Mouse (Mus musculus): Measurements from ENCODE around the gene Phkb. TPM values are rescaled to one million over a fixed set of nuclear protein-coding genes. Genes with fewer than 3 reads are reported as not detected.

Gene Phkb
- polyA plus RNA-seq, 1 experiment, result 31.5 TPM

- DNase-seq (ENCODE audit: extremely low spot score in 1 of 2, low spot score in 1 of 2), result no peak
Observed at GRCm38 (mm10) chr8:85937343-85937742, 96.6 kb downstream of the Phkb start.

DNA sequence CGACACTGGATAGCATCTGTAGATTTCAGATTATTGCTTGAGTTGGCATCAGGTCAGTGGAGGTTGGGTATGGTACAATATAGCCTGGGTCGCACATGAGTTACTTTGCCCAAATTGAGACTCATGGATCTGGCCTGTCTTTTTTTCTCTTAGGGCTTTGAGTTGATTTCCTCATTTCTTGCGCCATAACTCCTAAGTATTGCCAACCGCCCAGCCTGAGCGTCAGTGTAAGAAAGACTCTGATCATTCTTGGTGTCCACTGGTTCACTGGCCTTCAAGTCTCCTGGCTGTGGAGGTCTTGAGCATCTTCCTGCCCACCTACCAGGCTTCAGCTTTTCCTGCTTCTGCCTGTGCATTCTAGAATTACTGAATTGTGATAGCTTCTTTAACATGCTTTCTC lies 104.1 kb downstream of the Phkb start:
- DNase-seq (ENCODE audit: extremely low spot score in 1 of 2, low spot score in 1 of 2), result no peak

- DNase-seq (ENCODE audit: extremely low spot score in 1 of 2, low spot score in 1 of 2), result no peak
Observed at GRCm38 (mm10) chr8:85958391-85958790, 117.6 kb downstream of the Phkb start.

GRCm38 (mm10) chr8:85959880-85960279 lies 119.1 kb downstream of the Phkb start:
- DNase-seq (ENCODE audit: extremely low spot score in 1 of 2, low spot score in 1 of 2), result no peak

GRCm38 (mm10) chr8:85977588-85978077 lies 136.9 kb downstream of the Phkb start:
- DNase-seq (ENCODE audit: extremely low spot score in 1 of 2, low spot score in 1 of 2), result no peak

GRCm38 (mm10) chr8:85992911-85993310 lies 152.2 kb downstream of the Phkb start:
- no peak for DNase-seq (ENCODE audit: extremely low spot score in 1 of 2, low spot score in 1 of 2)

GRCm38 (mm10) chr8:85993661-85994060 lies 152.9 kb downstream of the Phkb start:
- no peak for DNase-seq (ENCODE audit: extremely low spot score in 1 of 2, low spot score in 1 of 2)

- DNase-seq (ENCODE audit: extremely low spot score in 1 of 2, low spot score in 1 of 2), result no peak
Observed at GRCm38 (mm10) chr8:85995971-85996370, 155.2 kb downstream of the Phkb start.

GRCm38 (mm10) chr8:86006485-86006884 lies 165.7 kb downstream of the Phkb start:
- no peak for DNase-seq (ENCODE audit: extremely low spot score in 1 of 2, low spot score in 1 of 2)

DNA sequence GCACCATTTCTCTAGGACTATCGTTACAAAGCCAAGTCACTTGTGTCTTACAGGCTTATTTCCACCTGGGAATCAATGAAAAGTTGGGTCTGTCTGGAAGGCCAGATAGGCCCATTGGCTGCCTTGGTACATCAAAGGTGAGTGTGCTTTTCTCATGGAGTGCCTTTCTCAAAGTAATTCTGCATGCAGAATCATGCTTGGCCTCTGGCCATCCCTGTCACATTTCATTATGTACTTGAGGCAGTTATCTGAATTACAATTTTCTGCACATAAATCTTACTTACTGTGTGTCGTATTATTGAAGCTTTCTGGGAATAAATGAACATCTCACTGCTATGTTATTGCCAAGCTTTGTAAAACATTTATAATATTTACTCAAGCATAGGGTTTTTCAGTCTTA lies 176.0 kb downstream of the Phkb start:
- no peak for DNase-seq (ENCODE audit: extremely low spot score in 1 of 2, low spot score in 1 of 2)

GRCm38 (mm10) chr8:86028646-86029312 lies 188.0 kb downstream of the Phkb start:
- DNase-seq (ENCODE audit: extremely low spot score in 1 of 2, low spot score in 1 of 2), result peak; percentile 46 to 69

GRCm38 (mm10) chr8:86029451-86029850 lies 188.7 kb downstream of the Phkb start:
- no peak for DNase-seq (ENCODE audit: extremely low spot score in 1 of 2, low spot score in 1 of 2)

DNA sequence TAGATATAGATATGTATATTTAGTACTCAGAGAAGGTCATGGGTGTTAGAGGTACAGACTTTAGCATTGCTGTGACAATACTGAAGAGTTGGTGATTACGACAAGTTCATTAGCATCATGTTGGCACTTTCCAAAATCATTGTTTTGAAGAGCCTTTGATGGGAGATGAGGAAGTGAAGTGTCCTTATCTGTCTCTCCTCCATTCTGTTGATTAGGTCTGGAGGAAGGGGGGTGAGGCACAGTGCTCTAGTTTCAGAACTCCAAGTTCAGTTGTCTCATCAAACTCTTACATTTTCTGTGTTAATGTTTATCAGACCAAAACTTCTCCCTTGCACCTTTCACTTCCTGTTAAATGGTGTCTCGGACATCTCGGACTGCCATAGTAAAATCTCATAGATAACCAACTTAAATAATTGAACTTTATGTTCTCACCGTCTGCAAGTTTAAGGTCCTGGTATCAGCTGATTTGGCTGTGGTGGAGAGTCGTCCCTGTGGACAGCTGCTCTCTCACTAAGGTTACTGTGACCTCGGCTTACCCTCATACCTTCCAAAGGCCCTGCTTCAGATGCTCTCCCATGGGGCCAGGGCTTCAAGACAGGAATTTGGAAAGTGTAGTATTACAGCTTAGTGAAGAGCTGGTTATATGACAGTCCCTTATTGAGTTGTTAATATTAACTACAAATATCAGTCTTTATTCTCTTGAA lies 194.1 kb downstream of the Phkb start:
- DNase-seq (ENCODE audit: extremely low spot score in 1 of 2, low spot score in 1 of 2), result no peak

- no peak for DNase-seq (ENCODE audit: extremely low spot score in 1 of 2, low spot score in 1 of 2)
Observed at GRCm38 (mm10) chr8:86035371-86035770, 194.6 kb downstream of the Phkb start.

- no peak for DNase-seq (ENCODE audit: extremely low spot score in 1 of 2, low spot score in 1 of 2)
Observed at GRCm38 (mm10) chr8:86038462-86038861, 197.7 kb downstream of the Phkb start.

DNA sequence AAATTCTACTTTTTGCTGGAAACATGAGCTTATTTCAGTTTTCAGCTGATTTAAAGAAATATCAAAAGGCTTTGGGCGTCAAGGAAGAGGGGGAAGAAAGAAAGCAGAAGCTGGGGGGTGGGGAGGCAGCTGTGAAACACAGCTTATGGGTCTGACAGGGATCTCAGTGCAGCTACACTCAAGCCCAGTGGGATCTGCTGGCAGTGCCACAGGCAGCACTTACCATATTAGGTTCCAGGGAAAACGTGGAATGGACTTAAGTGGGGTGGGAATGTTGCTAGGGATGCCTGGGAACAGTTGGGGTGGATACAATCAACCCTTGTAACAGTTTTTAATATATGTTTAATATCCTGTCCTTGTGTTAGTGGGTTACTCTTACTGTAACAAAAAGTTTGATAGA lies 201.3 kb downstream of the Phkb start:
- no peak for DNase-seq (ENCODE audit: extremely low spot score in 1 of 2, low spot score in 1 of 2)

DNA sequence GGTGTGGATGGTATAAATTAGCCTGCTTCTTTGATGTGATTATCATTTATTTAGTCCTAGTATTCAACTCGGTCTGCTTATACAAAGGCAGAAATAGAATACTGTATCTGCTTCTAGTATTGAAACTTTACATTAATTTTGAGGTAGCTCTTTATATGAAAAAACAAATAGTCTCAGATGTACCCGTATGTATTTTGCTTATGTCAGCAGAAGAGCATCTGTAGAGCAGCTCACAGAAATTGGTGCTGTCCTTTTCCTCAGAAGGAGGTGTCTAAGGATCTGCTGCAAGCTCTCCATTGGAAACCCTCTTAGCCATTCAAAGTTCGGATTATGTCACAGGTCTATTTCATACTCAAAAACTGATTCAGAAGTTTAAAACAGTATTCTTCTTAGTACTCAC lies 210.1 kb downstream of the Phkb start:
- DNase-seq (ENCODE audit: extremely low spot score in 1 of 2, low spot score in 1 of 2), result no peak

DNA sequence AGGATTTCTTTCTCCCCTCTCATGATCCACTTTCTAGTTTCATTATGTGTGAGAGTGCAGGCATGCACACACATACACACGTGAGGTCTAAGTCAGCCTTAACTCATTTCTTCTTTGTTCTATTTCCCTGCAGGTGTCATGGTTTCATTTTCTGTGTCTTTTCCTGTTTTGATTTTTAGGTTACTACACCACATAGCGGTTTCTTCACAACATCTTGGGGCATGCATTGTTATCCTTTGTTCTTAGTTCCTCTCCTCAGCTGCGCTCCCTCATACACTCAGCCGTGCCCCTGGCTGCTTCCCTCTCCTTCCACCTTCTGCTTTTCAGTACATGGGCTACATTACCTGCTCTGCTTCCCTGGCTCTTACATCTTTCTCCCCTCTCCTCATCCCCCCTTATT lies 211.2 kb downstream of the Phkb start:
- DNase-seq (ENCODE audit: extremely low spot score in 1 of 2, low spot score in 1 of 2), result no peak

DNA sequence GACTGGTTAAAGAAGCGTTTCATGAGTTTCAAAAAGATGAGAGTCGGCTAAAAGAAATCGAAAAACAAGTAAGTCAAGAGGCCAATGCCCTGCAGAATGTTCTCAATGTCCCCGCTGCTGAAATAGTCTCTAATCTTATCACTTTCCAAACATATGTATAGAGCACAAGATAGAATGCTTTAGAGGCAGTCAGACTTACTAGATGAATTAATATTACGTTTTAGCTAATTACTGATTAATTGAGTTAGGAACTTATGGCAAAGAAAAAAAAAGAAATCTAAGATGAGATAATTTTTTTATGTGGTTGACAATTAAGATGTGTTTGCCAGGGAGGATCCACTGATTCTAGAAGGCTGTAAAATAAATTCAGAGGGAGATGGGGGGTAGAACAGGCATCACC lies 217.9 kb downstream of the Phkb start:
- no peak for DNase-seq (ENCODE audit: extremely low spot score in 1 of 2, low spot score in 1 of 2)

GRCm38 (mm10) chr8:86059130-86059529 lies 218.4 kb downstream of the Phkb start:
- DNase-seq (ENCODE audit: extremely low spot score in 1 of 2, low spot score in 1 of 2), result no peak

GRCm38 (mm10) chr8:86063411-86063810 lies 222.7 kb downstream of the Phkb start:
- DNase-seq (ENCODE audit: extremely low spot score in 1 of 2, low spot score in 1 of 2), result peak in 1 of 2 experiments; percentile 23

GRCm38 (mm10) chr8:86079433-86079832 lies 238.7 kb downstream of the Phkb start:
- no peak for DNase-seq (ENCODE audit: extremely low spot score in 1 of 2, low spot score in 1 of 2)

Measured in frontal cortex, adult 2 months (tissue).